ENCODE assay signal across 9 mouse cellular contexts in the genomic region with DNA sequence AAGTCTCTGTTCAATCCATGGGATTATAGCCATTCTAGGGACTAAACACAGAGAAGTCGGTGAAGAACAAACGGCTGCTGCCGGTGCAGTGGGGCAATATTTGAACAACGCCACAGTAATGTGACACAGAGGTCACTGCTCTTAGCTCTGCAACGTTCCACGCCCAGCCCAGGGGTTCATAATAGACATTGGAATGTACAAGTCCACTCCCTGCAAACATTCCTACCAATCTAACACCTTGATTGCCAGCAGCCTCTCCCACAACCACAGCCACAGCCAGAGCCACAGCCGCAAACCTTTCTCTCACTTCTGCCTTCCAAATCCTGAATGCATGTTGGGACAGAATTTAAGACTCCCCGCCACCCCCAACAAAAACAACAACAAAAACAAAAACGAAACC. TPM values are rescaled to one million over a fixed set of nuclear protein-coding genes. Genes with fewer than 3 reads are reported as not detected.
DNase-seq lines count a peak whose midpoint lies in the region; ATAC-seq and TF ChIP-seq lines count a peak whose summit lies in the region.
"Had no signal": no experiment of that assay in that cellular context is flagged by ENCODE, and none has a peak within 500 bp of the region (broad histone marks: within the 10 kb centered on the region; RNA-seq: fewer than 3 reads in every experiment).

No protein-coding gene starts in this region.

- no peaks in the 10 kb centered on the region for H3K27me3 ChIP-seq in heart, adult 2 months (ENCODE audit: control insufficient read depth, insufficient read depth, low read length)
- no peaks in the 10 kb centered on the region for H3K27me3 ChIP-seq in liver, embryonic 11.5 days (replicated peaks; ENCODE audit: control insufficient read depth, insufficient read depth, low read length)
- no peaks in the 10 kb centered on the region for H3K27me3 ChIP-seq in stomach, embryonic 15.5 days (replicated peaks)
- no peaks in the 10 kb centered on the region for H3K27me3 ChIP-seq in hindbrain, embryonic 14.5 days (ENCODE audit: control insufficient read depth, insufficient read depth, low read length)
- H3K27me3 ChIP-seq: midbrain, embryonic 15.5 days had no signal

- no peaks in the 10 kb centered on the region for H3K9me3 ChIP-seq in liver, embryonic 11.5 days (ENCODE audit: control insufficient read depth, low read length)
- no peaks in the 10 kb centered on the region for H3K9me3 ChIP-seq in stomach, embryonic 15.5 days
- H3K9me3 ChIP-seq in hindbrain, embryonic 14.5 days (ENCODE audit: control insufficient read depth, low read length): no peaks in the 10 kb centered on the region
- H3K9me3 ChIP-seq: midbrain, embryonic 15.5 days had no signal

- H3K4me1 ChIP-seq in heart, adult 2 months (ENCODE audit: control insufficient read depth, insufficient read depth, low read length): no peaks in the 10 kb centered on the region
- peaks cover 9% of the 10 kb centered on the region for H3K4me1 ChIP-seq in liver, embryonic 11.5 days (replicated peaks; ENCODE audit: control insufficient read depth, insufficient read depth, low read length)
- no peaks in the 10 kb centered on the region for H3K4me1 ChIP-seq in stomach, embryonic 15.5 days
- no peaks in the 10 kb centered on the region for H3K4me1 ChIP-seq in hindbrain, embryonic 14.5 days (replicated peaks; ENCODE audit: control insufficient read depth, insufficient read depth, low read length)
- H3K4me1 ChIP-seq: midbrain, embryonic 15.5 days had no signal

- peak; percentile 51 for ATAC-seq in erythroid progenitor cell, adult 5-6 weeks (replicated peaks; ENCODE audit: low FRiP score, poor library complexity, severe bottlenecking)
- peak; percentile 56 for ATAC-seq in liver, embryonic 11.5 days (replicated peaks; ENCODE audit: low FRiP score)
- ATAC-seq in stomach, embryonic 15.5 days (ENCODE audit: insufficient read depth, low FRiP score, low read depth): peak; percentile 92
- ATAC-seq in hindbrain, embryonic 14.5 days (ENCODE audit: low FRiP score): no peak
- ATAC-seq: midbrain, embryonic 15.5 days had no signal

- intact Hi-C loops in heart, adult 2 months (cut with DNase I): no loop called here

- TF ChIP-seq CTCF in heart, adult 2 months (IDR thresholded peaks at IDR 0.05): no peak

- TF ChIP-seq POLR2A in heart, adult 2 months (IDR thresholded peaks at IDR 0.05; ENCODE audit: insufficient read depth, low read depth, low read length): no peak

- H3K36me3 ChIP-seq in heart, adult 2 months (ENCODE audit: control insufficient read depth, insufficient read depth, low read length): no peaks in the 10 kb centered on the region
- no peaks in the 10 kb centered on the region for H3K36me3 ChIP-seq in liver, embryonic 11.5 days (ENCODE audit: control insufficient read depth, insufficient read depth, low read length)
- no peaks in the 10 kb centered on the region for H3K36me3 ChIP-seq in stomach, embryonic 15.5 days
- H3K36me3 ChIP-seq in hindbrain, embryonic 14.5 days (replicated peaks; ENCODE audit: control insufficient read depth, insufficient read depth): no peaks in the 10 kb centered on the region
- H3K36me3 ChIP-seq: midbrain, embryonic 15.5 days had no signal

- DNase-seq in heart, adult 9 months (ENCODE audit: low spot score in 2 of 2): peak; percentile 4 to 22
- no peak for DNase-seq in heart, adult 2 months
- DNase-seq in liver, embryonic 11.5 days (ENCODE audit: low spot score): peak; percentile 55
- no peak for DNase-seq in hindbrain, embryonic 14.5 days (ENCODE audit: low spot score)
- no peak for DNase-seq in gastrocnemius, postnatal 25 days
- DNase-seq in right cerebral cortex, postnatal 14 days: no peak

- H3K9ac ChIP-seq in heart, adult 2 months (ENCODE audit: low read depth, low read length): no peak overlapping the region
- peak overlapping the region; percentile 56 for H3K9ac ChIP-seq in liver, embryonic 11.5 days (ENCODE audit: low read depth, low read length)
- H3K9ac ChIP-seq in stomach, embryonic 15.5 days: no peak overlapping the region
- H3K9ac ChIP-seq in hindbrain, embryonic 14.5 days: no peak overlapping the region
- H3K9ac ChIP-seq: midbrain, embryonic 15.5 days had no signal

- no peak overlapping the region for H3K27ac ChIP-seq in heart, adult 2 months
- H3K27ac ChIP-seq in liver, embryonic 11.5 days (ENCODE audit: low read depth, low read length): peak overlapping the region; percentile 98
- H3K27ac ChIP-seq in stomach, embryonic 15.5 days: peak overlapping the region; percentile 89
- no peak overlapping the region for H3K27ac ChIP-seq in hindbrain, embryonic 14.5 days
- H3K27ac ChIP-seq: midbrain, embryonic 15.5 days had no signal

- peak overlapping the region; percentile 61 for H3K4me2 ChIP-seq in liver, embryonic 11.5 days
- peak overlapping the region; percentile 26; the same call in 1 of the 2 replicates for H3K4me2 ChIP-seq in stomach, embryonic 15.5 days
- no peak overlapping the region for H3K4me2 ChIP-seq in hindbrain, embryonic 14.5 days (replicated peaks)
- H3K4me2 ChIP-seq: midbrain, embryonic 15.5 days had no signal

- H3K4me3 ChIP-seq in heart, adult 2 months: no peak overlapping the region
- peak overlapping the region; percentile 33; the same call in 1 of the 2 replicates for H3K4me3 ChIP-seq in liver, embryonic 11.5 days (ENCODE audit: low read depth, low read length)
- H3K4me3 ChIP-seq in stomach, embryonic 15.5 days (replicated peaks): no peak overlapping the region
- H3K4me3 ChIP-seq in hindbrain, embryonic 14.5 days (replicated peaks; ENCODE audit: low read length): no peak overlapping the region
- H3K4me3 ChIP-seq: midbrain, embryonic 15.5 days had no signal

- TF ChIP-seq EP300 in heart, adult 2 months (IDR thresholded peaks at IDR 0.05; ENCODE audit: insufficient read depth, low read depth, low read length): no peak

- 54% methylated on average over 9 of the region's 9 CpGs for WGBS in heart, adult 2 months
- WGBS in liver, embryonic 11.5 days: 63% methylated on average over 9 of the region's 9 CpGs
- 49% methylated on average over 9 of the region's 9 CpGs for WGBS in stomach, embryonic 15.5 days
- WGBS in hindbrain, embryonic 14.5 days: 81% methylated on average over 9 of the region's 9 CpGs

- no peaks in the 10 kb centered on the region for H3K79me2 ChIP-seq in heart, adult 2 months (replicated peaks; ENCODE audit: control insufficient read depth, insufficient read depth, low read length)

RNA-seq across cellular contexts. Expression of a gene that starts 33.8 kb away (rescaled TPM):
- total RNA-seq in heart, adult 2 months (2021): 1 to 10 TPM; 3.6 to 4.2 TPM
- polyA plus RNA-seq in heart, adult 2 months (2012; rRNA removed): 1.3 and 1.7 TPM in 2 replicates
- 146 and 187 TPM in 2 replicates for total RNA-seq in erythroid progenitor cell, adult 5-6 weeks (2015; ENCODE audit: low replicate concordance)
- 81.7 and 106 TPM in 2 replicates for total RNA-seq in erythroid progenitor cell, adult 5-6 weeks (2017; ENCODE audit: low replicate concordance)
- 42.2 and 44.2 TPM in 2 replicates for polyA plus RNA-seq in liver, embryonic 11.5 days (2014; fragmentation: Nextera tagmentation; extraction: Ambion mirVana)
- polyA plus RNA-seq in stomach, embryonic 15.5 days (2015; fragmentation: Nextera tagmentation; extraction: Ambion mirVana): 21.0 and 27.9 TPM in 2 replicates
- polyA plus RNA-seq in hindbrain, embryonic 14.5 days (2014; fragmentation: Nextera tagmentation; extraction: Ambion mirVana): 9.9 and 10.4 TPM in 2 replicates
- total RNA-seq in gastrocnemius, postnatal 25 days (2021): 1 to 10 TPM; 2.9 to 3.9 TPM

Comparison
In these comparisons a context has a peak if more than half of its experiments do, and no peak if none do; other contexts are left out.
1. DNase-seq: peak in heart, adult 9 months (2 of 2) and liver, embryonic 11.5 days (single experiment); none in heart, adult 2 months (0 of 2), hindbrain, embryonic 14.5 days (single experiment), gastrocnemius, postnatal 25 days (single experiment) and right cerebral cortex, postnatal 14 days (single experiment).
2. H3K27ac ChIP-seq: peak in liver, embryonic 11.5 days (single experiment) and stomach, embryonic 15.5 days (single experiment); none in heart, adult 2 months (single experiment) and hindbrain, embryonic 14.5 days (single experiment).